Mouse (Mus musculus) heart, adult 2 months (tissue): ENCODE measurements around the gene Rad52.

Experiments used
- CTCF ChIP-seq: fragments of 200-600 bp; IDR thresholded peaks from 2 replicates; pipeline ENCODE4 v1.8.1; 2022; ENCODE audit warnings: antibody characterized with exemption, mild to moderate bottlenecking, moderate library complexity
- EP300 ChIP-seq: fragments of 200-500 bp; IDR thresholded peaks from 2 replicates; pipeline ENCODE4 v1.6.1; 2011; ENCODE audit warnings: low read depth, low read length, control low read depth; ENCODE audit not compliant: insufficient read depth
- POLR2A ChIP-seq: fragments of 200-500 bp; IDR thresholded peaks from 2 replicates; pipeline ENCODE4 v1.6.1; 2011; ENCODE audit warnings: mild to moderate bottlenecking, low read depth, low read length, control low read depth; ENCODE audit not compliant: insufficient read depth

- TF ChIP-seq EP300 (no peak), CTCF (no peak), POLR2A (no peak)
Observed at GRCm38 (mm10) chr6:119922136-119922535, 19.6 kb downstream of the Rad52 start.
